Mouse (Mus musculus): ENCODE measurements around the gene Gria1.

- TF ChIP-seq POLR2A (IDR thresholded peaks at IDR 0.05; ENCODE audit: borderline replicate concordance, control insufficient read depth, low read depth, low read length) (no peak), CTCF (IDR thresholded peaks at IDR 0.05; ENCODE audit: control insufficient read depth, insufficient read depth, low read length) (no peak)
Measured at GRCm38 (mm10) chr11:57091276-57091914, 80.2 kb downstream of the Gria1 start.

Data from bone marrow, adult 2 months (tissue).